Mouse (Mus musculus) small intestine, adult 2 months (tissue): ENCODE measurements around the gene 6030468B19Rik.

ENCODE experiments used
- CTCF ChIP-seq: fragments of 200-500 bp; IDR thresholded peaks from 2 replicates; pipeline ENCODE4 v1.5.1; 2012; ENCODE audit warnings: low read depth, mild to moderate bottlenecking, control low read depth, inconsistent platforms, low read length, moderate library complexity, mixed read lengths; ENCODE audit not compliant: insufficient replicate concordance, insufficient read length; ENCODE audit errors: extremely low read depth
- POLR2A ChIP-seq: fragments of 200-500 bp; IDR thresholded peaks from 2 replicates; pipeline ENCODE4 v1.6.1; 2012; ENCODE audit warnings: low read depth, mild to moderate bottlenecking, control low read depth, inconsistent platforms, low read length, moderate library complexity

DNA sequence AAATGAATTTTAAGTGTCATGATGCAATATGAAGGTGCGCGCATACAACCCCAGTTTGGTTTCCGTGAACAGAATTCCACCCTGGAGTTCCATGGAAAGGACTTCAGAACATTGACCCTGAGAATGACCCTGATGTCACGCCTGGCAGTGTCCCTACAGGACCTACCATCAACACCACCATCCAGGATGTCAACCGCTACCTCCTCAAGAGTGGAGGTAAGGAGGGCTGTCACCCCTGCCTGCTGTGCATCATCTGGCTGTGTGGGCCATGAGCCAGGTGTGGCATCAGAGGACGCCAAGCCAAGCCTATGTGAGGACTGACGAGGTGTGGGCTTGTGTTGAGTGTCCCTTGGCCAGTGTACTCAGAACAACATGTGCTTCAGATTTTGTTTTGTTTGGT lies 41.6 kb upstream of the 6030468B19Rik start:
- TF ChIP-seq CTCF = no peak
- no peak for TF ChIP-seq POLR2A
